Mouse (Mus musculus) right cerebral cortex, postnatal 4 days (tissue): ENCODE measurements around the gene Ppp6r1.
A peak's percentile ranks its signal among the peaks of the same experiment; 100 is the strongest.

Experiments
- DNase-seq: peaks from one replicate; pipeline ENCODE4 v3.0.0-alpha.2; 2022

The Ppp6r1 gene

GRCm38 (mm10) chr7:4657521-4658127 lies 1.2 kb downstream of the Ppp6r1 start:
- no peak for DNase-seq

- no peak for DNase-seq
These were observed 2.0 kb downstream of the Ppp6r1 start for GRCm38 (mm10) chr7:4656818-4657217.

GRCm38 (mm10) chr7:4655916-4656315 lies 2.9 kb downstream of the Ppp6r1 start:
- DNase-seq: no peak

- DNase-seq: no peak
These were observed 3.4 kb downstream of the Ppp6r1 start for GRCm38 (mm10) chr7:4655393-4655792.

GRCm38 (mm10) chr7:4654221-4654620 lies 4.6 kb downstream of the Ppp6r1 start:
- DNase-seq: no peak

- DNase-seq: no peak
These were observed 5.0 kb downstream of the Ppp6r1 start for GRCm38 (mm10) chr7:4653780-4654179.

GRCm38 (mm10) chr7:4653351-4653750 lies 5.5 kb downstream of the Ppp6r1 start:
- DNase-seq: no peak

- DNase-seq: no peak
These were observed 6.1 kb downstream of the Ppp6r1 start for GRCm38 (mm10) chr7:4652726-4653125.

GRCm38 (mm10) chr7:4651581-4651980 lies 7.2 kb downstream of the Ppp6r1 start:
- no peak for DNase-seq

- no peak for DNase-seq
These were observed 10.8 kb downstream of the Ppp6r1 start for GRCm38 (mm10) chr7:4647992-4648391.

- DNase-seq: no peak
These were observed 11.5 kb downstream of the Ppp6r1 start for GRCm38 (mm10) chr7:4647291-4647690.

GRCm38 (mm10) chr7:4646806-4647205 lies 12.0 kb downstream of the Ppp6r1 start:
- DNase-seq: no peak

GRCm38 (mm10) chr7:4643225-4643624 lies 15.6 kb downstream of the Ppp6r1 start:
- DNase-seq: no peak

GRCm38 (mm10) chr7:4641956-4642355 lies 16.9 kb downstream of the Ppp6r1 start:
- no peak for DNase-seq

- DNase-seq: no peak
These were observed 17.7 kb downstream of the Ppp6r1 start for GRCm38 (mm10) chr7:4641155-4641554.

- no peak for DNase-seq
These were observed 22.6 kb downstream of the Ppp6r1 start for GRCm38 (mm10) chr7:4636179-4636578.

GRCm38 (mm10) chr7:4631031-4631430 lies 27.8 kb downstream of the Ppp6r1 start, which contains the start of gene Tmem86b:
TSS of gene Tmem86b (minus strand) at chr7:4631422.
- no peak for DNase-seq

GRCm38 (mm10) chr7:4630198-4630597 lies 28.6 kb downstream of the Ppp6r1 start:
- DNase-seq: no peak

GRCm38 (mm10) chr7:4629586-4629985 lies 29.2 kb downstream of the Ppp6r1 start:
- DNase-seq: no peak

GRCm38 (mm10) chr7:4625928-4626327 lies 32.9 kb downstream of the Ppp6r1 start:
- DNase-seq: no peak

- DNase-seq: no peak
These were observed 34.5 kb downstream of the Ppp6r1 start for GRCm38 (mm10) chr7:4624343-4624742.

GRCm38 (mm10) chr7:4623544-4624189 lies 35.2 kb downstream of the Ppp6r1 start:
- DNase-seq: peak; percentile 38

GRCm38 (mm10) chr7:4619979-4620378 lies 38.8 kb downstream of the Ppp6r1 start:
- DNase-seq: no peak

GRCm38 (mm10) chr7:4613740-4614403 lies 44.9 kb downstream of the Ppp6r1 start:
- no peak for DNase-seq
